Mouse (Mus musculus): ENCODE measurements around the gene Slc30a10.

GRCm38 (mm10) chr1:185484281-185484680, 29.6 kb downstream of the Slc30a10 start:
- no peak for TF ChIP-seq TAL1 (IDR thresholded peaks at IDR 0.05; ENCODE audit: low read length)
- no peak for TF ChIP-seq GATA1 (IDR thresholded peaks at IDR 0.05; ENCODE audit: low read length)
